Mouse (Mus musculus): ENCODE results near the gene Bhmt. TPM values are rescaled to one million over a fixed set of nuclear protein-coding genes. Genes with fewer than 3 reads are reported as not detected.

Gene Bhmt
- polyA plus RNA-seq, 1 experiment, result 26.4 TPM

- TF ChIP-seq CTCF (conservative IDR thresholded peaks at IDR 0.05; ENCODE audit: insufficient read depth, insufficient read length, low read depth, low read length), result no peak
- no peak for TF ChIP-seq POLR2A (IDR thresholded peaks at IDR 0.05; ENCODE audit: low read depth, low read length)
- H3K27me3 ChIP-seq (replicated peaks; ENCODE audit: control insufficient read depth, insufficient read depth, low read length), result no peaks in the 10 kb centered on the region
- WGBS, result 85% methylated on average over 5 of the region's 5 CpGs
- no peak for DNase-seq
- no peak overlapping the region for H3K27ac ChIP-seq (ENCODE audit: insufficient read depth, low read depth, low read length)
- no peak overlapping the region for H3K4me3 ChIP-seq (ENCODE audit: insufficient read depth, low read depth, low read length)
- no peaks in the 10 kb centered on the region; the same call in 1 of the 2 replicates for H3K4me1 ChIP-seq (ENCODE audit: control insufficient read depth, insufficient read depth, low read length)
- no peaks in the 10 kb centered on the region for H3K36me3 ChIP-seq (ENCODE audit: control insufficient read depth, insufficient read depth, low read length)
Observed at GRCm38 (mm10) chr13:93632927-93633326, 4.8 kb downstream of the Bhmt start.

GRCm38 (mm10) chr13:93630941-93631705, 6.6 kb downstream of the Bhmt start:
- no peak overlapping the region for H3K27ac ChIP-seq (ENCODE audit: insufficient read depth, low read depth, low read length)
- H3K4me1 ChIP-seq (ENCODE audit: control insufficient read depth, insufficient read depth, low read length), result no peaks in the 10 kb centered on the region
- H3K27me3 ChIP-seq (replicated peaks; ENCODE audit: control insufficient read depth, insufficient read depth, low read length), result no peaks in the 10 kb centered on the region
- no peak for TF ChIP-seq CTCF (conservative IDR thresholded peaks at IDR 0.05; ENCODE audit: insufficient read depth, insufficient read length, low read depth, low read length)
- TF ChIP-seq POLR2A (IDR thresholded peaks at IDR 0.05; ENCODE audit: low read depth, low read length), result no peak
- 89% methylated on average over 10 of the region's 10 CpGs for WGBS
- H3K4me3 ChIP-seq (ENCODE audit: insufficient read depth, low read depth, low read length), result no peak overlapping the region
- H3K36me3 ChIP-seq (ENCODE audit: control insufficient read depth, insufficient read depth, low read length), result no peaks in the 10 kb centered on the region
- no peak for DNase-seq

GRCm38 (mm10) chr13:93628861-93629260, 8.9 kb downstream of the Bhmt start:
- DNase-seq, result no peak

GRCm38 (mm10) chr13:93614361-93614948, 23.3 kb downstream of the Bhmt start:
- DNase-seq, result peak; percentile 92
- Histone ChIP-seq H3K27ac (ENCODE audit: insufficient read depth, low read depth, low read length) (no peak overlapping the region), H3K4me1 (ENCODE audit: control insufficient read depth, insufficient read depth, low read length) (no peaks in the 10 kb centered on the region), H3K36me3 (ENCODE audit: control insufficient read depth, insufficient read depth, low read length) (no peaks in the 10 kb centered on the region), H3K27me3 (replicated peaks; ENCODE audit: control insufficient read depth, insufficient read depth, low read length) (no peaks in the 10 kb centered on the region), H3K4me3 (ENCODE audit: insufficient read depth, low read depth, low read length) (no peak overlapping the region)
- TF ChIP-seq CTCF (conservative IDR thresholded peaks at IDR 0.05; ENCODE audit: insufficient read depth, insufficient read length, low read depth, low read length) (no peak), POLR2A (IDR thresholded peaks at IDR 0.05; ENCODE audit: low read depth, low read length) (no peak)
- 4% methylated on average over 6 of the region's 6 CpGs for WGBS

More at GRCm38 (mm10) chr13:93628861-93629260, 8.9 kb downstream of the Bhmt start:
- Histone ChIP-seq H3K27me3 (replicated peaks; ENCODE audit: control insufficient read depth, insufficient read depth, low read length) (no peaks in the 10 kb centered on the region), H3K27ac (ENCODE audit: insufficient read depth, low read depth, low read length) (no peak overlapping the region), H3K4me3 (ENCODE audit: insufficient read depth, low read depth, low read length) (no peak overlapping the region), H3K36me3 (ENCODE audit: control insufficient read depth, insufficient read depth, low read length) (no peaks in the 10 kb centered on the region), H3K4me1 (ENCODE audit: control insufficient read depth, insufficient read depth, low read length) (no peaks in the 10 kb centered on the region; the same call in 1 of the 2 replicates)
- TF ChIP-seq CTCF (conservative IDR thresholded peaks at IDR 0.05; ENCODE audit: insufficient read depth, insufficient read length, low read depth, low read length) (no peak), POLR2A (IDR thresholded peaks at IDR 0.05; ENCODE audit: low read depth, low read length) (no peak)
- 38% methylated on average over 6 of the region's 6 CpGs for WGBS

GRCm38 (mm10) chr13:93613771-93614170, 24.0 kb downstream of the Bhmt start:
- Histone ChIP-seq H3K36me3 (ENCODE audit: control insufficient read depth, insufficient read depth, low read length) (no peaks in the 10 kb centered on the region), H3K4me1 (ENCODE audit: control insufficient read depth, insufficient read depth, low read length) (no peaks in the 10 kb centered on the region), H3K27ac (ENCODE audit: insufficient read depth, low read depth, low read length) (no peak overlapping the region), H3K27me3 (replicated peaks; ENCODE audit: control insufficient read depth, insufficient read depth, low read length) (no peaks in the 10 kb centered on the region), H3K4me3 (ENCODE audit: insufficient read depth, low read depth, low read length) (no peak overlapping the region)
- TF ChIP-seq POLR2A (IDR thresholded peaks at IDR 0.05; ENCODE audit: low read depth, low read length) (no peak), CTCF (conservative IDR thresholded peaks at IDR 0.05; ENCODE audit: insufficient read depth, insufficient read length, low read depth, low read length) (no peak)
- WGBS, result 52% methylated on average over 4 of the region's 4 CpGs
- no peak for DNase-seq

- DNase-seq, result peak; percentile 89
- WGBS, result 37% methylated on average over 19 of the region's 19 CpGs
- Histone ChIP-seq H3K27me3 (replicated peaks; ENCODE audit: control insufficient read depth, insufficient read depth, low read length) (no peaks in the 10 kb centered on the region), H3K4me1 (ENCODE audit: control insufficient read depth, insufficient read depth, low read length) (peaks cover 4% of the 10 kb centered on the region; the same call in 1 of the 2 replicates), H3K36me3 (ENCODE audit: control insufficient read depth, insufficient read depth, low read length) (no peaks in the 10 kb centered on the region), H3K4me3 (ENCODE audit: insufficient read depth, low read depth, low read length) (no peak overlapping the region), H3K27ac (ENCODE audit: insufficient read depth, low read depth, low read length) (no peak overlapping the region)
- TF ChIP-seq CTCF (conservative IDR thresholded peaks at IDR 0.05; ENCODE audit: insufficient read depth, insufficient read length, low read depth, low read length) (peak; percentile 85), POLR2A (IDR thresholded peaks at IDR 0.05; ENCODE audit: low read depth, low read length) (no peak)
Observed at GRCm38 (mm10) chr13:93612660-93613607, 24.8 kb downstream of the Bhmt start.
